Comparison of ENCODE assay signal across 8 mouse cellular contexts in the genomic region with DNA sequence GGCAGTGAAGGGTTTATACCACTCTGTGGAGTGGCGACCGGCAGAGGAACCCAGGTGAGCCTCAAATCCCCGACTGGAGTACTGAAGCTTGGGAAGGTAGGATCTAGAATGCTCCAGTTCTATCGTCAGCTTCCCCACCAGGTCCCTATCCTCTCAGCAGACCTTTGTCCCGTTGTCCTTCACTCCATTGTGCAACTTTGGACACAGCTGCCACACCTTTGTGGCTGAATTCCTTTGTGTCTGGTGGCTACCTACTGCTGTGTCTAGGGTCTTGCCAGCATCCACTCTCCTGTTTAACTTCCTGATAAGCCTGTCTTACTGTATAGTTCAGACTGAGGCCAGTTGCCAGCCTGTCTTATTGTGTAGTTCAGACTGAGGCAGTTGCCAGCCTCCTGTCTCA. TPM values are rescaled to one million over a fixed set of nuclear protein-coding genes. Genes with fewer than 3 reads are reported as not detected.
DNase-seq lines count a peak whose midpoint lies in the region; ATAC-seq and TF ChIP-seq lines count a peak whose summit lies in the region.

No protein-coding gene starts in this region.

- peak overlapping the region; percentile 79 for H3K4me2 ChIP-seq in kidney, embryonic 15.5 days
- peak overlapping the region; percentile 73 for H3K4me2 ChIP-seq in myocyte (ENCODE audit: low read depth)

- no peak overlapping the region for H3ac ChIP-seq in myocyte (ENCODE audit: control insufficient read depth, insufficient read length)

- H3K4me1 ChIP-seq in kidney, embryonic 15.5 days = peaks cover 22% of the 10 kb centered on the region
- H3K4me1 ChIP-seq in brown adipose tissue, adult 24 weeks (ENCODE audit: control insufficient read depth, insufficient read depth, insufficient read length, low read length) = peaks cover 7% of the 10 kb centered on the region

- no peak for TF ChIP-seq POLR2A in myocyte (IDR thresholded peaks at IDR 0.05; ENCODE audit: insufficient read length, low read depth)

- peaks cover 3% of the 10 kb centered on the region for H3K79me2 ChIP-seq in myocyte (ENCODE audit: control insufficient read depth, insufficient read depth)

- no peak overlapping the region for H3K27ac ChIP-seq in kidney, embryonic 15.5 days
- peak overlapping the region; percentile 8; the same call in 1 of the 2 replicates for H3K27ac ChIP-seq in brown adipose tissue, adult 24 weeks (replicated peaks; ENCODE audit: low read depth, low read length)

- H3K27me3 ChIP-seq in kidney, embryonic 15.5 days = no peaks in the 10 kb centered on the region
- no peaks in the 10 kb centered on the region for H3K27me3 ChIP-seq in myocyte (ENCODE audit: control insufficient read depth, insufficient read depth, insufficient read length)

- WGBS in kidney, embryonic 15.5 days = 48% methylated on average over 5 of the region's 5 CpGs

- peaks cover 42% of the 10 kb centered on the region for H3K36me3 ChIP-seq in kidney, embryonic 15.5 days
- no peaks in the 10 kb centered on the region for H3K36me3 ChIP-seq in myocyte (ENCODE audit: control insufficient read depth, insufficient read depth)

- peak overlapping the region; percentile 95 for H3K4me3 ChIP-seq in kidney, embryonic 15.5 days (replicated peaks)
- H3K4me3 ChIP-seq in brown adipose tissue, adult 24 weeks (ENCODE audit: insufficient read depth, low read depth, low read length) = peak overlapping the region; percentile 79
- peak overlapping the region; percentile 44 for H3K4me3 ChIP-seq in myocyte

- H3K9me3 ChIP-seq in kidney, embryonic 15.5 days (replicated peaks) = no peaks in the 10 kb centered on the region

- no peak for ATAC-seq in kidney, embryonic 15.5 days (replicated peaks; ENCODE audit: low FRiP score)

- peak overlapping the region; percentile 94 for H3K9ac ChIP-seq in kidney, embryonic 15.5 days

- DNase-seq in kidney, adult 8-10 months = no peak
- DNase-seq in induced T-regulatory cell, adult 2 months (ENCODE audit: low read depth) = peak; percentile 15
- DNase-seq in embryo, embryonic 10.5 days (ENCODE audit: low spot score) = no peak
- DNase-seq in retina, postnatal 1 day = no peak
- DNase-seq in thymus, postnatal 25 days = no peak

TF ChIP-seq in myocyte, 11 proteins besides CTCF, POLR2A, EP300 and RAD21:
- no peak for TF ChIP-seq MYOD1 (IDR thresholded peaks at IDR 0.05; ENCODE audit: control insufficient read depth in 1 of 3, insufficient read length in 2 of 3, low read depth in 2 of 3)
- no peak for TF ChIP-seq USF1 (IDR thresholded peaks at IDR 0.05; ENCODE audit: low read depth)
- TF ChIP-seq TCF12 (IDR thresholded peaks at IDR 0.05; ENCODE audit: insufficient read depth, poor library complexity, severe bottlenecking) = no peak
- no peak for TF ChIP-seq REST (IDR thresholded peaks at IDR 0.05; ENCODE audit: insufficient read depth, insufficient read length)
- no peak for TF ChIP-seq POLR2AphosphoS2 (IDR thresholded peaks at IDR 0.05; ENCODE audit: insufficient read length, low read depth)
- TF ChIP-seq MAX (IDR thresholded peaks at IDR 0.05; ENCODE audit: low read depth) = no peak
- TF ChIP-seq MYOG (IDR thresholded peaks at IDR 0.05; ENCODE audit: control insufficient read depth in 1 of 3, insufficient read depth in 1 of 3, insufficient read length in 2 of 3, low read depth in 2 of 3) = no peak
- no peak for TF ChIP-seq E2F4 (IDR thresholded peaks at IDR 0.05; ENCODE audit: insufficient read depth)
TF ChIP-seq in myocyte: peak in this region for 0.

RNA-seq across cellular contexts. Expression of a gene that starts 1.3 kb away (rescaled TPM):
- polyA plus RNA-seq in kidney, embryonic 15.5 days (2015; fragmentation: Nextera tagmentation; extraction: Ambion mirVana) = 67.7 and 78.0 TPM in 2 replicates
- polyA plus RNA-seq in brown adipose tissue, adult 24 weeks (2012; ENCODE audit: insufficient read depth, insufficient read length, missing spikeins) = 15.1 and 20.1 TPM in 2 replicates
- 87.0 TPM for polyA plus RNA-seq in myocyte (2012; fragmentation: generic; extraction: Trizol)

RNA-seq across cellular contexts. Expression of a gene that starts 14.7 kb away (rescaled TPM):
- polyA plus RNA-seq in kidney, embryonic 15.5 days (2015; fragmentation: Nextera tagmentation; extraction: Ambion mirVana) = 4.7 and 5.6 TPM in 2 replicates
- 1.5 TPM in 1 of 2 replicates, not detected in the other for polyA plus RNA-seq in brown adipose tissue, adult 24 weeks (2012; ENCODE audit: insufficient read depth, insufficient read length, missing spikeins)
- 2.9 TPM for polyA plus RNA-seq in myocyte (2012; fragmentation: generic; extraction: Trizol)

RNA-seq across cellular contexts. Expression of a gene that starts 20.2 kb away (rescaled TPM):
- polyA plus RNA-seq in kidney, embryonic 15.5 days (2015; fragmentation: Nextera tagmentation; extraction: Ambion mirVana) = 232 and 247 TPM in 2 replicates
- polyA plus RNA-seq in brown adipose tissue, adult 24 weeks (2012; ENCODE audit: insufficient read depth, insufficient read length, missing spikeins) = 181 and 189 TPM in 2 replicates
- polyA plus RNA-seq in myocyte (2012; fragmentation: generic; extraction: Trizol) = 248 TPM

RNA-seq across cellular contexts. Expression of a gene that starts 43.5 kb away (rescaled TPM):
- polyA plus RNA-seq in kidney, embryonic 15.5 days (2015; fragmentation: Nextera tagmentation; extraction: Ambion mirVana) = 44.5 and 45.3 TPM in 2 replicates
- polyA plus RNA-seq in brown adipose tissue, adult 24 weeks (2012; ENCODE audit: insufficient read depth, insufficient read length, missing spikeins) = 71.7 and 118 TPM in 2 replicates
- 33.9 TPM for polyA plus RNA-seq in myocyte (2012; fragmentation: generic; extraction: Trizol)

RNA-seq across cellular contexts. Expression of a gene that starts 45.7 kb away (rescaled TPM):
- 0.18 and 0.36 TPM in 2 replicates for polyA plus RNA-seq in kidney, embryonic 15.5 days (2015; fragmentation: Nextera tagmentation; extraction: Ambion mirVana)
- 0.50 and 1.5 TPM in 2 replicates for polyA plus RNA-seq in brown adipose tissue, adult 24 weeks (2012; ENCODE audit: insufficient read depth, insufficient read length, missing spikeins)
- 0.04 TPM for polyA plus RNA-seq in myocyte (2012; fragmentation: generic; extraction: Trizol)

Comparison
In these comparisons a context has a peak if more than half of its experiments do, and no peak if none do; other contexts are left out.
1. H3K4me3 ChIP-seq: peak in every context shown above with its lines; median percentile 95 in kidney, embryonic 15.5 days; 79 in brown adipose tissue, adult 24 weeks; 44 in myocyte.